Mouse (Mus musculus): ENCODE measurements around the gene Gnai2.

GRCm38 (mm10) chr9:107598385-107598784 is 36.8 kb downstream of the Gnai2 start:
- TF ChIP-seq CTCF (IDR thresholded peaks at IDR 0.05; ENCODE audit: low read depth), result no peak
- TF ChIP-seq EP300 (IDR thresholded peaks at IDR 0.05; ENCODE audit: low read depth), result no peak
